Mouse (Mus musculus) cerebellum, postnatal 25 days (tissue): Measurements from ENCODE around the gene Cant1.

ENCODE experiments used
- DNase-seq, 2 experiments: peaks; one replicate each; pipeline ENCODE4 v3.0.0; 2021; ENCODE audit warnings: mixed read lengths in 2 of 2

The Cant1 gene

DNA sequence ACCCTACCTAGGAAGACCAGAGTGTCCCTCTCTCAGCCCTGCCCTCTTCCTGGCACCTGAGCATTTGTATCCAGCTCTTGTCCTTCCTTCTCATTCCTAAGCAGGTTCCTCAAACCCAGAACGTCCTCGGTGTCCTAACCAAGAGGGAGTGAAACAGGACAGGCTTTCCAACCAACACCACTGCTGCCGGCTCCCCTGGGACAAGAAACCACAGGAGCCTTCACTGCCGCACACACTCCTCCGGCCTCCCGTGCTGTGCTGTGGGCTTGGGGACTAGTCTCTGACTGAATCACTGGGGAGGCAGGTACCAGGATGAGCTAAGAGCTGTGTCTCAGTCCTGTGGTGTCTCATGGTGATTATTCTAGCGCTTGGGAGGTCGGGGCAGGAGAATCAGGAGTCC, 49.2 kb downstream of the Cant1 start:
- no peak for DNase-seq

DNA sequence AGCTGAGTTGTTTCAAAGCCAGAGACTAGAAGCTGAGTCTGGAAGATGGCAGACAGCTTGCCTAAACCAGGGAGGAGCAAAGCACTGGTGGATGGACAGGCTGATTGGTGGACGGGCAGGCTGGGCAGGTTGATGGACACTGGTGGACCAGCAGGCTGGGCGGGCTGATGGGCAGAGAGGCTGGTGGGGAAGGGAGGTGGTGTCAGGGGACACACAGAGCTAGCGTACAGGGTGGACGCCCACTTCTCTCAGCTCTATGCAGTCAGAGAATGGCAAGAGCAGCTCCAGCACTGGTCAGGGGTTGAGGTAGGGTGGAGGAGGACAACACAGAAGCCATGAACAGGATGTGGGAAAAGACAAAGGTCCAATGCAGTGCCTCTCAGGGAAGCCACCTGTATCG, 49.6 kb downstream of the Cant1 start:
- no peak for DNase-seq

DNA sequence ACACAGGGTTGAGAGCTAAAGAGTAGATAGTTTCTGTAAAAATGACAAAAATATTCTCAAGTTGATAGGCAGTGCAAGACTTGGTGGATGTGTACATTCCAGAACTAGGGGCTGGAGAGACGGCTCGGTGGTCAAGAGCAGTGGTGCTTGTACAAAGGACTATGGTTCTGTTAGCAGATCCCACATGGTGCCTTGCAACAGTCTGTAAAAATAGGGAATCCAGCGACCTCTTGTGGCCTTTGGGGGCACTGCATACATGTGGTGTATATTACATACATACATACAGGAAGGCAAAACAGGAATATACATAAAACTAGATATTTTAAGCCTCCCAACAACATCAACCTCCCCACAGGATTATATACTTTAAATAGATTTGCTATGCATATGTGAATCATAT, 50.6 kb downstream of the Cant1 start:
- no peak for DNase-seq

DNA sequence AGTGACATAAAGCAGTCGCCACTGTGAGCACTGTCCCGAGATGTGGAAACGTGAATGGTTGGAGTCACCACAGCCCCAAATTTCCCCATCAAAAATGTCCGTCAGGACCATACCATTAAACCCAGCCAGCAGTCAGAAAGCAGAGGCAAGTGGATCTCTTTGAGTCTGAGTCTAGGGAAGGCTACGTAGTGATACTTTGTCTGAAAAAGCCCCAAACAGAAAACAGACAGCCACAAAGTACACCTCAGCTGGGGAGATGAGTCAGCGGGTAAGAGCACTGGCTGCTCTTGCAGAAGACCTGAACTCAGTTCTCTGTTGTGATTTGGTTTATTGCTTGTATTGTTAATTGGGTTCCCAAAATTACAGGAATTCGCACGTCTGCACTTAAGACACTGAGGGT, 52.3 kb downstream of the Cant1 start:
- no peak for DNase-seq

DNA sequence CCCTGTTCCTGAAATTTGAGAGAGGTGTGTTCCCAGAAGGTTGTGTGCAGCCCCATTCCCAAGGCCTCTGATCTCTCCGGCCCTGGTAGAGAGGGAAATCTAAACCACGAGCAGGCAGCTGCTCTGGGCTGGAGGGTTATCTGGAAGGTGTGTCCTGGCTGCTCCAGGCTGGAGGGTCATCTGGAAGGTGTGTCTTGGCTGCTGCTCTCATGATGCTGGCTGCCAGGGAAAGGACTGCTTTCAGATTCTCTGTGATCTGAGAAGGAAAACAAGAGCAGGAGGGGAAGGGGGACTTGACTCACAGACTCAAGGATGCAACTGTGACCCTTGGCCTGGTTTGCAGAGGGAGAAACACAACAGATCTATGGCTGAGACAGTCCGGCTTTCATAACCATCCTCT, 52.8 kb downstream of the Cant1 start:
- no peak for DNase-seq

DNA sequence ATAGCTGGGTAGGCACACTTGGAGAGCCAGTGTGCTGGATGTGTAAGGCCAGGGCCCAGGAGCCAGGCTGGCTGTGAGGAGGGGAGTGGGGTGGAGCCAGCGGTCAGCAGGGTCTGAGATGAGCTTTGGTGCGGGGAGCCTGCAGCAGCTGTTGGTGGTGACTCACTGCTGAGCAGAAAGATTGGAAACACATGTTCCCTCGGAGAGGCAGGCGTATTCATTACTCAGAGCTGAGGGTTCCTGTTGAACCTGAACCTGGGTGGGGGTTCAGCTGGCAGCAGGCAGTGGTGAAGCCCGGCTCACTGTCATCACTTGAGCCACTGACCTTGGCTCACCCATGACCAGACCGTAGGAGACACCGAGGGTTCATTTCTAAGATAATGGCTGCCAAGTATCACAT, 53.7 kb downstream of the Cant1 start:
- DNase-seq: no peak

DNA sequence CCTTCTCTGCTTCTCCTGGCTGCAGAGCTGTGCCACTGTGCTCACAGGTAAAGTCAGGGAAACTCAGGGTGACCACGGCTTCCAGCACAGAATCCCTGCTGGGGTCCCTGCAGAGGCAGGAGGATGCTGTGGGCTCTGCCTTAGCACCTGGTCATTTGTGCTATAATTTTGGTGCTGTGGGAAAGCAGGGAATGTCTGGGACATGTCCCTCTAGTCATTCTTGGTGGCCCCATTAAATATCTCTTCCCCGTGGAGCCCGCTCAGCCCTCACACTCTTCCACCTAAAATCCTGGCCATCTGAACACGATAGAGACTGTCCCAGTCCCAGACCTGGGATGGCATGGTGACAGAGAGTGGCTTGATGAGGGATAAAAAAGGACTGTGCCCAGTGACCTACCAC, 54.9 kb downstream of the Cant1 start:
- DNase-seq: no peak

DNA sequence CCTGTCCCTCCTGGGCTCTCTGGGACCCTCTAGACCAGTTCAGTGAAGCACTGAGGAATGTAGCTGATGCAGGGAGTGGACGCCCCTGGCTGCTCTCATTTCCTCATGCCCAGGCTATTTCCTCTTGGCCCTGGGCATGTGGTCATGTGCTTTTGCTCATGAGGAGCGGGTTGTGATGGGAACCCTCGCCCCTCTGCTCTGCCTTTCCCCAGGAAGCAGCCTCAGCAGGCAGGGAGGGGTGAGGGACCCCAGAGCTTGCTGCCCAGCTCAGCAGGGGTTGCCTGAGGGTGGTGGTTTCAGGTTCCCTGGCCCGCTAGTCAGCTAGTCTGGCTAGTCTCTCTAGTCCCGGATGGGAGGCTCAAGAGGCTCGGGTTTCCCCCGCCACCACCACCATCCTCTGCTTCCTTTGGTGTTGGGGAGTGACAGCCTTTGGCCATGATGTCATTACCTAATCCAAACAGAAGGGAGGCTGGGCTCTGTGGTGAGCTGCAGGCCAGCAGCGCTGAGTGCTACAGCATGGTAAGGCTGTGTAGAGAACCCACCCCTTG, 55.8 kb downstream of the Cant1 start:
- peak in 1 of 2 experiments; percentile 33 for DNase-seq

DNA sequence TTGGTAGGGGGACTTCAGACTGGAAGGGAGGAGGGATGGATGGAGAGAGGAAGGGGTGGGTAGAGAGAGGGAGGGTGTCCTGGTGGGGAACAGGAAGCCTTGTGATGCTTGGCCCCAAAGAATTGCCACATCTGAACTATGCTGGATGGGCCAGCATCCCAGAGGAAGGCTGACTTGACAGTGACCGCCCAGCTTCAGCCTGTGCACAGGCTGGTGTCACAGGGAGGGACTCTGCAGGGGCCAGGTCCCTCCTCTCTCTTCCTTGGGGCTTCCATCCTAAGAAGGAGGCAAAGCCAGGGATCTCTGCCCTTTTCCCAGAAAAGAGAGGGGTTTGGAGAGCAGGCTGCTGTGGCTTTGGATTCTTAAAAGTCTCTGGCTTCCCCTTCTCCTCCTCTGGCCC, 56.4 kb downstream of the Cant1 start:
- DNase-seq: no peak

DNA sequence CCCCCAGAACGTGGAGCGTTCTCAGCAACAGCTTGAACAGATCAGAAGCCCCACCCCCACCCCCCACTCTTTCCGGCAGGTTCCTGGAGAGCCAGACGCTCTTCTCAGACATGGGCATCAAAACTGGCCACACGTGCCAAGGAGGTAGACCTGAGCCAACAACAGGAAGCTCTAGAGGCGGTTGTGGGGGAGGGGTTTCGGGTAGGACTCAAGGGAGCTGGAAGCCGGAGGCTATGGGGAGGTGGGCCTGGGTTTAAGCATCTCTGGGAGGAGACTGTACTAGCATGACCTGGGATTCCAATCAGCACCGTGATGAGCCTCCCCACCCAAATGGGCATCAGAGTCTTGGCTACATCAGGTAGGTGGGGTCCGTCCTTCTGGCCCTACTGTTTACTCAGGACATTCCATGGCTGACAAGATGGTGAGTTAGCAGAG, 58.0 kb downstream of the Cant1 start:
- DNase-seq: peak in 1 of 2 experiments; percentile 60

DNA sequence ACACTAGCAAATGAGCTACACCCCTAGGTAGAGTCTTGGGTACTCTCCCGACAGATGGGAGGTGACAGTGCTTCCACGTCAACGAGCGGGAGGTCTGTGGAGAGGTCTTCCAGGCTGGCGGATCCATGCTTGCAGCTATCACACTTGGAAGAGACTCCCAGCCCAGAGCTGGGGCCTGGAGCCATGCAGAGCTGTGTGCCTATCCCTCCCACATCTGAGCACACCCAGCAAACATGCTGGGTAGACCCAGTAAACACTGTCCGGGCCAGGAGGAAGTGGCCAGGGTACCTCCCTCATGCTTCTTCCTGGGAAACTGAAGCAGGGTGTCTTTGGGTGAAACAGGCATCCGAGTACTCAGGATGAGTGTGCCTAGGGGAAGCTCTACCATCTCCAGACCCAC, 58.4 kb downstream of the Cant1 start:
- DNase-seq: no peak
